Mouse (Mus musculus) lung, embryonic 14.5 days (tissue): ENCODE data around the gene E2f4. TPM values are rescaled to one million over a fixed set of nuclear protein-coding genes. Genes with fewer than 3 reads are reported as not detected.

Source experiments
- ATAC-seq: fragments of 200-750 bp; cut with Nextera tagmentation; 2 replicates; pipeline ENCODE4 v1.8.0; 2017; ENCODE audit warnings: mild to moderate bottlenecking, moderate TSS enrichment, moderate library complexity; ENCODE audit not compliant: insufficient read depth
- DNase-seq: peaks from one replicate; pipeline ENCODE4 v3.0.0-alpha.2; 2015
- H3K27ac ChIP-seq: fragments of 300-500 bp; sonication (generic); 2 replicates; pipeline ENCODE4 v1.5.1; 2014; ENCODE audit warnings: low read depth, mild to moderate bottlenecking, moderate library complexity
- H3K27me3 ChIP-seq: fragments of 300-500 bp; sonication (generic); 2 replicates; pipeline ENCODE4 v1.6.1; 2014; ENCODE audit warnings: low read length, control low read depth; ENCODE audit not compliant: insufficient read depth
- H3K36me3 ChIP-seq: fragments of 300-500 bp; sonication (generic); 2 replicates; pipeline ENCODE4 v1.6.1; 2014; ENCODE audit warnings: control low read depth; ENCODE audit not compliant: insufficient read depth
- H3K4me1 ChIP-seq: fragments of 300-500 bp; sonication (generic); 2 replicates; pipeline ENCODE4 v1.6.1; 2014; ENCODE audit warnings: antibody characterized with exemption, control low read depth; ENCODE audit not compliant: insufficient read depth
- H3K4me2 ChIP-seq: fragments of 300-500 bp; sonication (generic); 2 replicates; pipeline ENCODE4 v1.6.1; 2014; ENCODE audit warnings: mild to moderate bottlenecking
- H3K4me3 ChIP-seq: fragments of 300-500 bp; sonication (generic); 2 replicates; pipeline ENCODE4 v1.5.1; 2014; ENCODE audit warnings: low read depth, low read length
- H3K9ac ChIP-seq: fragments of 300-500 bp; sonication (generic); 2 replicates; pipeline ENCODE4 v1.6.1; 2014
- H3K9me3 ChIP-seq: fragments of 300-500 bp; sonication (generic); 2 replicates; pipeline ENCODE4 v1.6.1; 2016; ENCODE audit warnings: low read depth, low read length, control low read depth
- CTCF ChIP-seq: IDR thresholded peaks from 2 replicates; pipeline ENCODE4 v1.5.1; 2016; ENCODE audit warnings: antibody characterized with exemption, low read depth
- whole genome bisulfite sequencing: fragments of 180-500 bp; shearing (Covaris S2); extraction: QIAGEN DNeasy Blood & Tissue Kit; methylation state at CpG from one replicate; pipeline ENCODE4 v1.1.7; 2014; 5-methylcytosine and 5-hydroxymethylcytosine counted together
- polyA plus RNA-seq: library from polyadenylated mRNA; unstranded; fragments of >200 nt; fragmentation: Nextera tagmentation; extraction: Ambion mirVana; gene quantifications from 2 replicates; pipeline ENCODE4 v1.2.1, GENCODE M21; 2014

The E2f4 gene
- polyA plus RNA-seq, 1 experiment from 2014 or later: 112 TPM

GRCm38 (mm10) chr8:105257318-105258114 is 39.9 kb upstream of the E2f4 start:
- H3K27ac ChIP-seq: no peak overlapping the region
- no peak for TF ChIP-seq CTCF
- DNase-seq: no peak
- no peak overlapping the region for H3K4me3 ChIP-seq
- peaks cover 31% of the 10 kb centered on the region for H3K27me3 ChIP-seq
- H3K36me3 ChIP-seq: peaks cover 13% of the 10 kb centered on the region
- H3K9ac ChIP-seq: no peak overlapping the region
- H3K4me1 ChIP-seq: peaks cover 10% of the 10 kb centered on the region; the same call in 1 of the 2 replicates
- 75% methylated on average over 7 of the region's 7 CpGs for WGBS
- no peak for ATAC-seq
- no peaks in the 10 kb centered on the region for H3K9me3 ChIP-seq
- H3K4me2 ChIP-seq: no peak overlapping the region

- Histone ChIP-seq H3K4me1 (peaks cover 10% of the 10 kb centered on the region; the same call in 1 of the 2 replicates), H3K27ac (no peak overlapping the region), H3K4me3 (peak overlapping the region; percentile 37), H3K4me2 (peak overlapping the region; percentile 67), H3K9ac (peak overlapping the region; percentile 4), H3K9me3 (no peaks in the 10 kb centered on the region), H3K36me3 (no peaks in the 10 kb centered on the region), H3K27me3 (peaks cover 33% of the 10 kb centered on the region)
- 4% methylated on average over 55 of the region's 55 CpGs for WGBS
- peak; percentile 0; the same call in 1 of the 2 replicates for ATAC-seq
- TF ChIP-seq CTCF: peak; percentile 34
- DNase-seq: peak; percentile 71
These were observed 38.3 kb upstream of the E2f4 start for GRCm38 (mm10) chr8:105258911-105259720.

- Histone ChIP-seq H3K4me2 (peak overlapping the region; percentile 67), H3K4me1 (peaks cover 10% of the 10 kb centered on the region; the same call in 1 of the 2 replicates), H3K9ac (peak overlapping the region; percentile 4; the same call in 1 of the 2 replicates), H3K27ac (no peak overlapping the region), H3K36me3 (no peaks in the 10 kb centered on the region), H3K27me3 (peaks cover 33% of the 10 kb centered on the region), H3K9me3 (no peaks in the 10 kb centered on the region), H3K4me3 (peak overlapping the region; percentile 37)
- DNase-seq: peak; percentile 88
- TF ChIP-seq CTCF: peak; percentile 93
- 3% methylated on average over 30 of the region's 30 CpGs for WGBS
- ATAC-seq: peak; percentile 20
These were observed 37.6 kb upstream of the E2f4 start for GRCm38 (mm10) chr8:105259721-105260320.

- H3K27me3 ChIP-seq: peaks cover 33% of the 10 kb centered on the region
- 67% methylated on average over 7 of the region's 7 CpGs for WGBS
- ATAC-seq: no peak
These were observed 36.9 kb upstream of the E2f4 start for GRCm38 (mm10) chr8:105260371-105261099.

GRCm38 (mm10) chr8:105261326-105261980 is 36.0 kb upstream of the E2f4 start:
- Histone ChIP-seq H3K4me2 (no peak overlapping the region), H3K9me3 (no peaks in the 10 kb centered on the region), H3K36me3 (no peaks in the 10 kb centered on the region), H3K4me3 (no peak overlapping the region), H3K9ac (no peak overlapping the region), H3K4me1 (peaks cover 16% of the 10 kb centered on the region; the same call in 1 of the 2 replicates), H3K27me3 (peaks cover 38% of the 10 kb centered on the region), H3K27ac (no peak overlapping the region)
- no peak for DNase-seq
- TF ChIP-seq CTCF: 0 out of 2 replicates have a peak, but pooled peaks have one; percentile 8
- no peak for ATAC-seq
- 86% methylated on average over 12 of the region's 12 CpGs for WGBS

More at GRCm38 (mm10) chr8:105260371-105261099, 36.9 kb upstream of the E2f4 start:
- Histone ChIP-seq H3K9ac (no peak overlapping the region), H3K27ac (no peak overlapping the region), H3K4me2 (no peak overlapping the region), H3K36me3 (no peaks in the 10 kb centered on the region), H3K4me3 (no peak overlapping the region), H3K4me1 (peaks cover 16% of the 10 kb centered on the region; the same call in 1 of the 2 replicates), H3K9me3 (no peaks in the 10 kb centered on the region)
- DNase-seq: no peak
- TF ChIP-seq CTCF: no peak
